Mouse (Mus musculus) neural tube, embryonic 12.5 days (tissue): ENCODE results near the gene Olfr559. TPM values are rescaled to one million over a fixed set of nuclear protein-coding genes. Genes with fewer than 3 reads are reported as not detected.

ENCODE experiments used
- ATAC-seq: fragments of 200-750 bp; cut with Nextera tagmentation; 2 replicates; pipeline ENCODE4 v1.8.0; 2017; ENCODE audit warnings: low read depth, mild to moderate bottlenecking, moderate TSS enrichment, moderate library complexity; ENCODE audit not compliant: low FRiP score
- H3K27ac ChIP-seq: fragments of 300-500 bp; sonication (generic); 2 replicates; pipeline ENCODE4 v1.5.1; 2016
- H3K27me3 ChIP-seq: fragments of 300-500 bp; sonication (generic); replicated peaks from 2 replicates; pipeline ENCODE4 v1.6.1; 2016; ENCODE audit warnings: mild to moderate bottlenecking
- H3K36me3 ChIP-seq: fragments of 300-500 bp; sonication (generic); 2 replicates; pipeline ENCODE4 v1.6.1; 2016; ENCODE audit warnings: mild to moderate bottlenecking
- H3K4me1 ChIP-seq: fragments of 300-500 bp; sonication (generic); 2 replicates; pipeline ENCODE4 v1.6.1; 2016
- H3K4me2 ChIP-seq: fragments of 300-500 bp; sonication (generic); replicated peaks from 2 replicates; pipeline ENCODE4 v1.6.1; 2016; ENCODE audit warnings: mild to moderate bottlenecking
- H3K4me3 ChIP-seq: fragments of 300-500 bp; sonication (generic); 2 replicates; pipeline ENCODE4 v1.5.1; 2016
- H3K9ac ChIP-seq: fragments of 300-500 bp; sonication (generic); 2 replicates; pipeline ENCODE4 v1.6.1; 2016; ENCODE audit warnings: mild to moderate bottlenecking
- H3K9me3 ChIP-seq: fragments of 300-500 bp; sonication (generic); 2 replicates; pipeline ENCODE4 v1.6.1; 2016; ENCODE audit warnings: mild to moderate bottlenecking
- WGBS: fragments of 180-500 bp; shearing (Covaris S2); methylation state at CpG from one replicate; pipeline ENCODE4 v1.1.7; 2016; 5-methylcytosine and 5-hydroxymethylcytosine counted together
- polyA plus RNA-seq: library from polyadenylated mRNA; unstranded; fragments of >200 nt; fragmentation: Nextera tagmentation; extraction: Ambion mirVana; gene quantifications from 2 replicates; pipeline ENCODE4 v1.2.1, GENCODE M21; 2016

The Olfr559 gene
- polyA plus RNA-seq, 1 experiment from 2014 or later = not detected

GRCm38 (mm10) chr7:102676225-102676624, 51.1 kb downstream of the Olfr559 start:
- 90% methylated on average over 2 of the region's 2 CpGs for WGBS

More at GRCm38 (mm10) chr7:102676225-102676624, 51.1 kb downstream of the Olfr559 start:
- no peak for ATAC-seq
- no peaks in the 10 kb centered on the region for H3K9me3 ChIP-seq
- H3K4me3 ChIP-seq = no peak overlapping the region
- H3K27me3 ChIP-seq = no peaks in the 10 kb centered on the region
- H3K27ac ChIP-seq = no peak overlapping the region
- no peaks in the 10 kb centered on the region for H3K4me1 ChIP-seq
- no peaks in the 10 kb centered on the region; the same call in 1 of the 2 replicates for H3K36me3 ChIP-seq
- H3K4me2 ChIP-seq = no peak overlapping the region
- H3K9ac ChIP-seq = no peak overlapping the region

Other genes with a start within 250 kb of the Olfr559 start
- 0.45 and 0.46 TPM in 2 replicates for gene Olfr543, start 245.8 kb downstream of the Olfr559 start, polyA plus RNA-seq
- gene Olfr544, start 239.2 kb downstream of the Olfr559 start, polyA plus RNA-seq = 0.05 and 0.15 TPM in 2 replicates
- 0.10 and 0.13 TPM in 2 replicates for gene Olfr545, start 227.9 kb downstream of the Olfr559 start, polyA plus RNA-seq
- not detected in 2 replicates for gene Olfr547, start 192.7 kb downstream of the Olfr559 start, polyA plus RNA-seq
- gene Olfr548-ps1, start 186.6 kb downstream of the Olfr559 start, polyA plus RNA-seq = not detected in 2 replicates
- not detected in 2 replicates for gene Olfr549, start 177.6 kb downstream of the Olfr559 start, polyA plus RNA-seq
- gene Trim21, start 162.0 kb downstream of the Olfr559 start, polyA plus RNA-seq = 0.20 TPM in 1 of 2 replicates, not detected in the other
- not detected in 2 replicates for gene Olfr550, start 156.0 kb downstream of the Olfr559 start, polyA plus RNA-seq
- not detected in 2 replicates for gene Olfr551, start 135.6 kb downstream of the Olfr559 start, polyA plus RNA-seq
- not detected in 2 replicates for gene Olfr552, start 129.7 kb downstream of the Olfr559 start, polyA plus RNA-seq
- gene Olfr553, start 109.3 kb downstream of the Olfr559 start, polyA plus RNA-seq = not detected in 2 replicates
- gene Olfr554, start 89.1 kb downstream of the Olfr559 start, polyA plus RNA-seq = not detected in 2 replicates
- gene Olfr555, start 68.7 kb downstream of the Olfr559 start, polyA plus RNA-seq = not detected in 2 replicates
- not detected in 2 replicates for gene Olfr556, start 62.6 kb downstream of the Olfr559 start, polyA plus RNA-seq
- 10.8 and 12.4 TPM in 2 replicates for gene Trim68, start 40.2 kb downstream of the Olfr559 start, polyA plus RNA-seq
- gene Olfr557, start 31.6 kb downstream of the Olfr559 start, polyA plus RNA-seq = not detected in 2 replicates
- gene Olfr558, start 25.3 kb downstream of the Olfr559 start, polyA plus RNA-seq = 1.3 and 1.8 TPM in 2 replicates
- 0.08 TPM in 1 of 2 replicates, not detected in the other for gene Olfr33, start 8.4 kb downstream of the Olfr559 start, polyA plus RNA-seq
- not detected in 2 replicates for gene Olfr560, start 31.9 kb upstream of the Olfr559 start, polyA plus RNA-seq
- gene Olfr78, start 32.0 kb upstream of the Olfr559 start, polyA plus RNA-seq = 0.19 and 0.48 TPM in 2 replicates
- 0.13 and 0.18 TPM in 2 replicates for gene Olfr561, start 43.7 kb upstream of the Olfr559 start, polyA plus RNA-seq
- gene Olfr564, start 76.0 kb upstream of the Olfr559 start, polyA plus RNA-seq = not detected in 2 replicates
- not detected in 2 replicates for gene Olfr566, start 131.3 kb upstream of the Olfr559 start, polyA plus RNA-seq
- gene Olfr568, start 149.6 kb upstream of the Olfr559 start, polyA plus RNA-seq = not detected in 2 replicates
- gene Olfr569, start 163.4 kb upstream of the Olfr559 start, polyA plus RNA-seq = not detected in 2 replicates
- not detected in 2 replicates for gene Olfr570, start 167.1 kb upstream of the Olfr559 start, polyA plus RNA-seq
- not detected in 2 replicates for gene Olfr571, start 190.0 kb upstream of the Olfr559 start, polyA plus RNA-seq
- gene Olfr572, start 196.9 kb upstream of the Olfr559 start, polyA plus RNA-seq = not detected in 2 replicates
- not detected in 2 replicates for gene Olfr573-ps1, start 215.1 kb upstream of the Olfr559 start, polyA plus RNA-seq
- not detected in 2 replicates for gene Olfr574, start 221.0 kb upstream of the Olfr559 start, polyA plus RNA-seq
- gene Olfr575, start 231.3 kb upstream of the Olfr559 start, polyA plus RNA-seq = not detected in 2 replicates
- gene Olfr576, start 235.2 kb upstream of the Olfr559 start, polyA plus RNA-seq = not detected in 2 replicates
- gene Olfr577, start 248.5 kb upstream of the Olfr559 start, polyA plus RNA-seq = not detected in 2 replicates